32 mouse cellular contexts compared by ENCODE assay signal in the genomic region with DNA sequence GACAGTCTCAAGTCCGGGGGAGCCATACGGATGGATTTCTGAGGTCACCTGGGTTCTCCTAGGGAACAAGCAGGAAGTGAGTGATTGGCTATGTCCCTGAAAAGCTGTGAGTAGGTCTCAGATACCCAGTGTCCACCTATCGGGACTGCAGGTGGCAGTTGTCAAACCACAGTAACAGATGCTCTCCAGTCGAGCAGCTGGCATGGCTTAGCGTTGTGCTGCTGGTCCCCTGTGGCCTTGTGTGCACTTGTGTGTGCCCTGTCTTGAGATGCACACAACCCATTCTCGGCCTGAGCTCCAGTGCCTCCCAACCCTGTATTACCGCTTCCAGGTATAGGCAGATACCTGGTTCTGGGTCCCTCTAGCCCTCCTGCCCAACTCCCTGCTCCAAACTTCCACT. TPM values are rescaled to one million over a fixed set of nuclear protein-coding genes. Genes with fewer than 3 reads are reported as not detected.
DNase-seq lines count a peak whose midpoint lies in the region; ATAC-seq lines count a peak whose summit lies in the region.
"Had no signal": no experiment of that assay in that cellular context is flagged by ENCODE, and none has a peak within 500 bp of the region (broad histone marks: within the 10 kb centered on the region; RNA-seq: fewer than 3 reads in every experiment).

No protein-coding gene starts in this region.

- peak; percentile 38; the same call in 1 of the 2 replicates for ATAC-seq in midbrain, embryonic 11.5 days (ENCODE audit: low FRiP score)
- ATAC-seq in midbrain, embryonic 14.5 days (ENCODE audit: low FRiP score, low TSS enrichment): no peak
- peak; percentile 53; the same call in 1 of the 2 replicates for ATAC-seq in hindbrain, embryonic 11.5 days (ENCODE audit: low FRiP score)
- no peak for ATAC-seq in hindbrain, embryonic 13.5 days (ENCODE audit: low FRiP score)
- ATAC-seq in neural tube, embryonic 13.5 days (ENCODE audit: low read depth): no peak
- ATAC-seq: activated CD4-positive, CD25-positive, alpha-beta regulatory T cell, adult 4 months; forebrain, embryonic 15.5 days; inflammation-experienced regulatory T-cells, adult 6 months had no signal

- no peak for DNase-seq in midbrain, embryonic 11.5 days (ENCODE audit: low spot score, missing footprints)
- no peak for DNase-seq in midbrain, embryonic 14.5 days
- DNase-seq in hindbrain, embryonic 11.5 days (ENCODE audit: low spot score): peak; percentile 28
- no peak for DNase-seq in heart, adult 8-10 months (ENCODE audit: low spot score)
- DNase-seq in adrenal gland, postnatal 36 days: no peak
- DNase-seq: adrenal gland, adult 2 months; B cell, adult 2 months; cerebellum, adult 8-10 months; cerebellum, postnatal 36 days; gastrocnemius, postnatal 36 days; heart, adult 18-20 months; heart, postnatal 4 days; kidney, adult 11 months; kidney, postnatal 14 days; layer of hippocampus, adult 9-11 months; lung, embryonic 14.5 days; lung, postnatal 14 days; right cerebral cortex, postnatal 25 days had no signal

- no peak overlapping the region for H3K4me3 ChIP-seq in midbrain, embryonic 11.5 days (ENCODE audit: low read depth, low read length)
- no peak overlapping the region for H3K4me3 ChIP-seq in midbrain, embryonic 14.5 days (replicated peaks; ENCODE audit: low read depth, low read length)
- no peak overlapping the region for H3K4me3 ChIP-seq in hindbrain, embryonic 11.5 days (ENCODE audit: low read depth, low read length)
- no peak overlapping the region for H3K4me3 ChIP-seq in hindbrain, embryonic 13.5 days
- H3K4me3 ChIP-seq in neural tube, embryonic 13.5 days: no peak overlapping the region
- H3K4me3 ChIP-seq: forebrain, embryonic 15.5 days; heart, embryonic 12.5 days; left cerebral cortex, adult 2 months; limb, embryonic 12.5 days; liver, embryonic 15.5 days; stomach, embryonic 15.5 days had no signal

- H3K9ac ChIP-seq in midbrain, embryonic 11.5 days (ENCODE audit: low read length): no peak overlapping the region
- H3K9ac ChIP-seq in midbrain, embryonic 14.5 days (replicated peaks; ENCODE audit: low read length): no peak overlapping the region
- no peak overlapping the region for H3K9ac ChIP-seq in hindbrain, embryonic 11.5 days (ENCODE audit: low read depth, low read length)
- H3K9ac ChIP-seq in hindbrain, embryonic 13.5 days: no peak overlapping the region
- H3K9ac ChIP-seq in neural tube, embryonic 13.5 days: no peak overlapping the region
- H3K9ac ChIP-seq: forebrain, embryonic 15.5 days; heart, embryonic 12.5 days; limb, embryonic 12.5 days; liver, embryonic 15.5 days; lung, embryonic 14.5 days; stomach, embryonic 15.5 days had no signal

- H3K4me2 ChIP-seq in midbrain, embryonic 11.5 days: no peak overlapping the region
- no peak overlapping the region for H3K4me2 ChIP-seq in midbrain, embryonic 14.5 days (ENCODE audit: low read length)
- no peak overlapping the region for H3K4me2 ChIP-seq in hindbrain, embryonic 11.5 days (replicated peaks; ENCODE audit: low read depth, low read length)
- no peak overlapping the region for H3K4me2 ChIP-seq in hindbrain, embryonic 13.5 days
- no peak overlapping the region for H3K4me2 ChIP-seq in neural tube, embryonic 13.5 days
- H3K4me2 ChIP-seq: forebrain, embryonic 15.5 days; heart, embryonic 12.5 days; limb, embryonic 12.5 days; liver, embryonic 15.5 days; lung, embryonic 14.5 days; stomach, embryonic 15.5 days had no signal

- no peaks in the 10 kb centered on the region for H3K9me3 ChIP-seq in midbrain, embryonic 11.5 days (ENCODE audit: control insufficient read depth, low read length)
- no peaks in the 10 kb centered on the region for H3K9me3 ChIP-seq in midbrain, embryonic 14.5 days (ENCODE audit: control insufficient read depth, low read length)
- no peaks in the 10 kb centered on the region for H3K9me3 ChIP-seq in hindbrain, embryonic 11.5 days (ENCODE audit: control insufficient read depth, low read length)
- H3K9me3 ChIP-seq in hindbrain, embryonic 13.5 days: no peaks in the 10 kb centered on the region
- H3K9me3 ChIP-seq in neural tube, embryonic 13.5 days: no peaks in the 10 kb centered on the region
- H3K9me3 ChIP-seq: forebrain, embryonic 15.5 days; heart, embryonic 12.5 days; limb, embryonic 12.5 days; liver, embryonic 15.5 days; stomach, embryonic 15.5 days had no signal

- peaks cover 4% of the 10 kb centered on the region; the same call in 1 of the 2 replicates for H3K27me3 ChIP-seq in midbrain, embryonic 11.5 days (ENCODE audit: control insufficient read depth, insufficient read depth, low read length)
- no peaks in the 10 kb centered on the region for H3K27me3 ChIP-seq in midbrain, embryonic 14.5 days (ENCODE audit: control insufficient read depth, insufficient read depth, low read length)
- no peaks in the 10 kb centered on the region for H3K27me3 ChIP-seq in hindbrain, embryonic 11.5 days (ENCODE audit: control insufficient read depth, insufficient read depth, low read length)
- H3K27me3 ChIP-seq in hindbrain, embryonic 13.5 days: peaks cover 8% of the 10 kb centered on the region; the same call in 1 of the 2 replicates
- H3K27me3 ChIP-seq in neural tube, embryonic 13.5 days: no peaks in the 10 kb centered on the region
- H3K27me3 ChIP-seq: liver, embryonic 15.5 days; stomach, embryonic 15.5 days had no signal

- H3K4me1 ChIP-seq in midbrain, embryonic 11.5 days (ENCODE audit: control insufficient read depth, insufficient read depth, low read length): peaks cover 9% of the 10 kb centered on the region
- H3K4me1 ChIP-seq in midbrain, embryonic 14.5 days (ENCODE audit: control insufficient read depth, insufficient read depth, low read length): peaks cover 15% of the 10 kb centered on the region
- H3K4me1 ChIP-seq in hindbrain, embryonic 11.5 days (replicated peaks; ENCODE audit: control insufficient read depth, insufficient read depth, low read length): 0 out of 2 replicates have a peak, but pooled peaks cover 2% of the 10 kb centered on the region
- peaks cover 28% of the 10 kb centered on the region for H3K4me1 ChIP-seq in hindbrain, embryonic 13.5 days (replicated peaks)
- H3K4me1 ChIP-seq in neural tube, embryonic 13.5 days (replicated peaks): peaks cover 21% of the 10 kb centered on the region
- H3K4me1 ChIP-seq: heart, embryonic 12.5 days; liver, embryonic 15.5 days; stomach, embryonic 15.5 days had no signal

- H3K27ac ChIP-seq in midbrain, embryonic 11.5 days (ENCODE audit: low read depth, low read length): peak overlapping the region; percentile 32; the same call in 1 of the 2 replicates
- H3K27ac ChIP-seq in midbrain, embryonic 14.5 days (replicated peaks; ENCODE audit: low read depth, low read length): no peak overlapping the region
- peak overlapping the region; percentile 24 for H3K27ac ChIP-seq in hindbrain, embryonic 11.5 days (ENCODE audit: low read depth, low read length)
- H3K27ac ChIP-seq in hindbrain, embryonic 13.5 days: 0 out of 2 replicates have a peak overlapping the region, but pooled peaks have one; percentile 3
- H3K27ac ChIP-seq in neural tube, embryonic 13.5 days (replicated peaks): 0 out of 2 replicates have a peak overlapping the region, but pooled peaks have one; percentile 39
- H3K27ac ChIP-seq: forebrain, embryonic 15.5 days; left cerebral cortex, adult 2 months; limb, embryonic 12.5 days; liver, embryonic 15.5 days; stomach, embryonic 15.5 days had no signal

- WGBS in midbrain, embryonic 11.5 days: 79% methylated on average over 7 of the region's 7 CpGs
- WGBS in midbrain, embryonic 14.5 days: 60% methylated on average over 7 of the region's 7 CpGs
- 78% methylated on average over 7 of the region's 7 CpGs for WGBS in hindbrain, embryonic 11.5 days
- 52% methylated on average over 7 of the region's 7 CpGs for WGBS in hindbrain, embryonic 13.5 days
- 57% methylated on average over 7 of the region's 7 CpGs for WGBS in neural tube, embryonic 13.5 days

- H3K36me3 ChIP-seq in midbrain, embryonic 11.5 days (ENCODE audit: control insufficient read depth, insufficient read depth, low read length): no peaks in the 10 kb centered on the region
- H3K36me3 ChIP-seq in midbrain, embryonic 14.5 days (ENCODE audit: control insufficient read depth, insufficient read depth, low read length): no peaks in the 10 kb centered on the region
- H3K36me3 ChIP-seq in hindbrain, embryonic 11.5 days (ENCODE audit: control insufficient read depth, insufficient read depth, low read length): no peaks in the 10 kb centered on the region
- no peaks in the 10 kb centered on the region for H3K36me3 ChIP-seq in hindbrain, embryonic 13.5 days
- no peaks in the 10 kb centered on the region for H3K36me3 ChIP-seq in neural tube, embryonic 13.5 days
- H3K36me3 ChIP-seq: forebrain, embryonic 15.5 days; heart, embryonic 12.5 days; limb, embryonic 12.5 days; liver, embryonic 15.5 days; stomach, embryonic 15.5 days had no signal

RNA-seq across cellular contexts. Expression of gene Ky, which starts 23.0 kb away (rescaled TPM):
- polyA plus RNA-seq in midbrain, embryonic 11.5 days (2014; fragmentation: Nextera tagmentation; extraction: Ambion mirVana): 0.18 and 0.44 TPM in 2 replicates
- polyA plus RNA-seq in midbrain, embryonic 14.5 days (2014; fragmentation: Nextera tagmentation; extraction: Ambion mirVana): 0.54 and 0.72 TPM in 2 replicates
- polyA plus RNA-seq in hindbrain, embryonic 11.5 days (2014; fragmentation: Nextera tagmentation; extraction: Ambion mirVana): 0.26 and 0.47 TPM in 2 replicates
- 0.29 and 0.36 TPM in 2 replicates for polyA plus RNA-seq in hindbrain, embryonic 13.5 days (2015; fragmentation: Nextera tagmentation; extraction: Ambion mirVana)
- polyA plus RNA-seq in neural tube, embryonic 13.5 days (2015; fragmentation: Nextera tagmentation; extraction: Ambion mirVana): 0.36 and 0.51 TPM in 2 replicates
- 10 to 100 TPM; 12.0 to 21.0 (median 17.8) TPM for total RNA-seq in heart, adult 8-10 months (2022)
- under 1 TPM; 0.56 to 0.99 TPM for total RNA-seq in adrenal gland, postnatal 36 days (2021)
- total RNA-seq: megakaryocyte progenitor cell, adult 5-6 weeks; neutrophil, adult 5-6 weeks had no signal
- polyA plus RNA-seq: kidney, embryonic 14.5 days; liver, adult 2 months had no signal

Comparison
In these comparisons a context has a peak if more than half of its experiments do, and no peak if none do; other contexts are left out.
1. ATAC-seq: peak in midbrain, embryonic 11.5 days (single experiment) and hindbrain, embryonic 11.5 days (single experiment); none in midbrain, embryonic 14.5 days (single experiment), hindbrain, embryonic 13.5 days (single experiment) and neural tube, embryonic 13.5 days (single experiment).